Mouse (Mus musculus) ES-Bruce4 (cell line): ENCODE data around the gene Tgfb2. TPM values are rescaled to one million over a fixed set of nuclear protein-coding genes. Genes with fewer than 3 reads are reported as not detected.

ENCODE experiments used
- H3K27ac ChIP-seq: 2 replicates; pipeline ENCODE4 v1.5.1; 2012; ENCODE audit warnings: low read length, inconsistent platforms; ENCODE audit not compliant: insufficient read depth
- H3K27me3 ChIP-seq: 2 replicates; pipeline ENCODE4 v1.6.1; 2012; ENCODE audit warnings: mild to moderate bottlenecking, low read length, inconsistent platforms; ENCODE audit not compliant: control insufficient read depth, poor library complexity, insufficient read depth, severe bottlenecking
- H3K36me3 ChIP-seq: 2 replicates; pipeline ENCODE4 v1.6.1; 2012; ENCODE audit warnings: inconsistent platforms, mild to moderate bottlenecking, low read length, moderate library complexity; ENCODE audit not compliant: control insufficient read depth, poor library complexity, insufficient read depth, severe bottlenecking
- H3K4me1 ChIP-seq: one replicate; pipeline ENCODE4 v1.8.1; 2011; ENCODE audit warnings: low read length; ENCODE audit not compliant: control insufficient read depth, insufficient read depth
- H3K4me3 ChIP-seq: 2 replicates; pipeline ENCODE4 v1.5.1; 2011; ENCODE audit warnings: low read depth, mild to moderate bottlenecking, low read length
- H3K9ac ChIP-seq: 2 replicates; pipeline ENCODE4 v1.6.1; 2012; ENCODE audit warnings: low read depth, mild to moderate bottlenecking, inconsistent platforms; ENCODE audit not compliant: poor library complexity, severe bottlenecking
- H3K9me3 ChIP-seq: replicated peaks from 2 replicates; pipeline ENCODE4 v1.6.1; 2012; ENCODE audit warnings: mild to moderate bottlenecking, low read length, inconsistent platforms; ENCODE audit not compliant: control insufficient read depth, poor library complexity, insufficient read depth, severe bottlenecking
- CTCF ChIP-seq: IDR thresholded peaks from one replicate; pipeline ENCODE4 v1.8.1; 2011; ENCODE audit warnings: low read depth, low read length
- EP300 ChIP-seq: IDR thresholded peaks from 2 replicates; pipeline ENCODE4 v1.6.1; 2011; ENCODE audit warnings: low read depth, low read length; ENCODE audit not compliant: insufficient read depth
- POLR2A ChIP-seq: IDR thresholded peaks from one replicate; pipeline ENCODE4 v1.8.1; 2011; ENCODE audit warnings: low read length; ENCODE audit not compliant: insufficient read depth
- polyA plus RNA-seq: library from polyadenylated mRNA; stranded (reverse); fragments of >200 nt; gene quantifications from 2 replicates; pipeline ENCODE4 v1.2.4, GENCODE M21; 2011; ENCODE audit warnings: low read depth; ENCODE audit not compliant: missing spikeins, insufficient read depth, insufficient read length

Gene Tgfb2
- polyA plus RNA-seq, 1 experiment, result 11.9 TPM

- no peaks in the 10 kb centered on the region for H3K36me3 ChIP-seq
- no peak overlapping the region for H3K4me3 ChIP-seq
- no peak for TF ChIP-seq POLR2A
- TF ChIP-seq CTCF, result no peak
- no peak for TF ChIP-seq EP300
- peaks cover 4% of the 10 kb centered on the region for H3K4me1 ChIP-seq
- H3K9ac ChIP-seq, result no peak overlapping the region
- H3K9me3 ChIP-seq, result no peaks in the 10 kb centered on the region
- H3K27ac ChIP-seq, result no peak overlapping the region
- H3K27me3 ChIP-seq, result peaks cover 1% of the 10 kb centered on the region; the same call in 1 of the 2 replicates
These were observed 95.3 kb downstream of the Tgfb2 start for GRCm38 (mm10) chr1:186610481-186610880.

- Histone ChIP-seq H3K27me3 (peaks cover 1% of the 10 kb centered on the region; the same call in 1 of the 2 replicates), H3K4me3 (no peak overlapping the region), H3K9ac (no peak overlapping the region), H3K4me1 (peaks cover 6% of the 10 kb centered on the region), H3K36me3 (no peaks in the 10 kb centered on the region), H3K27ac (0 out of 2 replicates have a peak overlapping the region, but pooled peaks have one; percentile 60), H3K9me3 (no peaks in the 10 kb centered on the region)
- TF ChIP-seq POLR2A (no peak), EP300 (peak; percentile 68)
These were observed 96.0 kb downstream of the Tgfb2 start for GRCm38 (mm10) chr1:186609793-186610233.

GRCm38 (mm10) chr1:186608116-186608515 lies 97.7 kb downstream of the Tgfb2 start:
- peaks cover 6% of the 10 kb centered on the region for H3K4me1 ChIP-seq
- H3K27ac ChIP-seq, result no peak overlapping the region
- H3K4me3 ChIP-seq, result no peak overlapping the region
- H3K27me3 ChIP-seq, result peaks cover 1% of the 10 kb centered on the region; the same call in 1 of the 2 replicates
- TF ChIP-seq POLR2A (no peak), EP300 (no peak), CTCF (no peak)
- no peak overlapping the region for H3K9ac ChIP-seq
- H3K36me3 ChIP-seq, result no peaks in the 10 kb centered on the region
- no peaks in the 10 kb centered on the region for H3K9me3 ChIP-seq

- H3K4me3 ChIP-seq, result no peak overlapping the region
- peaks cover 1% of the 10 kb centered on the region; the same call in 1 of the 2 replicates for H3K27me3 ChIP-seq
- H3K9me3 ChIP-seq, result no peaks in the 10 kb centered on the region
- no peak for TF ChIP-seq EP300
- TF ChIP-seq POLR2A, result no peak
- TF ChIP-seq CTCF, result no peak
- no peaks in the 10 kb centered on the region for H3K36me3 ChIP-seq
- H3K27ac ChIP-seq, result no peak overlapping the region
- H3K9ac ChIP-seq, result no peak overlapping the region
- H3K4me1 ChIP-seq, result peaks cover 8% of the 10 kb centered on the region
These were observed 100.2 kb downstream of the Tgfb2 start for GRCm38 (mm10) chr1:186605635-186606034.

GRCm38 (mm10) chr1:186604124-186604523 lies 101.7 kb downstream of the Tgfb2 start:
- no peaks in the 10 kb centered on the region for H3K9me3 ChIP-seq
- no peaks in the 10 kb centered on the region for H3K36me3 ChIP-seq
- no peak overlapping the region for H3K27ac ChIP-seq
- no peak overlapping the region for H3K4me3 ChIP-seq
- TF ChIP-seq CTCF (no peak), EP300 (no peak), POLR2A (no peak)
- H3K27me3 ChIP-seq, result peaks cover 1% of the 10 kb centered on the region; the same call in 1 of the 2 replicates
- peaks cover 5% of the 10 kb centered on the region for H3K4me1 ChIP-seq
- H3K9ac ChIP-seq, result no peak overlapping the region

GRCm38 (mm10) chr1:186588226-186588625 lies 117.6 kb downstream of the Tgfb2 start:
- no peak overlapping the region for H3K27ac ChIP-seq
- H3K27me3 ChIP-seq, result no peaks in the 10 kb centered on the region
- H3K9me3 ChIP-seq, result no peaks in the 10 kb centered on the region
- H3K4me1 ChIP-seq, result no peaks in the 10 kb centered on the region
- H3K36me3 ChIP-seq, result no peaks in the 10 kb centered on the region
- TF ChIP-seq CTCF (no peak), POLR2A (no peak), EP300 (no peak)
- no peak overlapping the region for H3K9ac ChIP-seq
- H3K4me3 ChIP-seq, result no peak overlapping the region
